In genomic region chr11:67772577-67772976, GRCm38 (mm10) we compare ENCODE assay signal across 8 mouse cellular contexts. TPM values are rescaled to one million over a fixed set of nuclear protein-coding genes. Genes with fewer than 3 reads are reported as not detected.
DNase-seq lines count a peak whose midpoint lies in the region; ATAC-seq and TF ChIP-seq lines count a peak whose summit lies in the region.

No protein-coding gene starts in this region.

- in situ Hi-C loops in CH12.LX (cut with MboI; ENCODE audit: low pct_ligation_motif_present, low pct_unique_long_range_greater_than_20kb, low sequenced_read_pairs) = no loop called here

- dilution Hi-C loops in CH12.LX (cut with MboI; ENCODE audit: extremely low pct_ligation_motif_present, extremely low pct_unique_long_range_greater_than_20kb, low sequenced_read_pairs) = no loop called here

- no peak overlapping the region for H3K9ac ChIP-seq in CH12.LX (ENCODE audit: insufficient read depth, low read depth)
- H3K9ac ChIP-seq in forebrain, postnatal 0 days = no peak overlapping the region
- H3K9ac ChIP-seq in neural tube, embryonic 15.5 days (replicated peaks) = no peak overlapping the region

- no peak for TF ChIP-seq POLR2A in CH12.LX (IDR thresholded peaks at IDR 0.05; ENCODE audit: low read depth, low read length)

- no peaks in the 10 kb centered on the region for H3K79me2 ChIP-seq in CH12.LX (replicated peaks; ENCODE audit: control insufficient read depth, extremely low read depth, insufficient read depth, poor library complexity, severe bottlenecking)

- intact Hi-C loops in heart, postnatal 10 days (cut with DNase I) = no loop called here
- intact Hi-C loops in heart, postnatal 36 days (cut with DNase I) = no loop called here

- H3K4me3 ChIP-seq in CH12.LX (replicated peaks in 1 of 3; ENCODE audit: low read depth in 2 of 3, low read length in 2 of 3, poor library complexity in 1 of 3) = no peak overlapping the region
- H3K4me3 ChIP-seq in forebrain, postnatal 0 days (ENCODE audit: low read depth, low read length) = no peak overlapping the region
- no peak overlapping the region for H3K4me3 ChIP-seq in neural tube, embryonic 15.5 days (replicated peaks)

- no peak overlapping the region for H3K27ac ChIP-seq in CH12.LX (ENCODE audit: insufficient read depth, low read depth)
- H3K27ac ChIP-seq in forebrain, postnatal 0 days (ENCODE audit: low read depth, low read length) = no peak overlapping the region
- H3K27ac ChIP-seq in neural tube, embryonic 15.5 days (replicated peaks) = no peak overlapping the region

- TF ChIP-seq EP300 in CH12.LX (IDR thresholded peaks at IDR 0.05; ENCODE audit: low read length) = no peak

- no peak; the same call in none of the 2 replicates for TF ChIP-seq RAD21 in CH12.LX (IDR thresholded peaks at IDR 0.05; ENCODE audit: low read depth, low read length)

- no peak overlapping the region for H3K4me2 ChIP-seq in CH12.LX (ENCODE audit: insufficient read depth, low read depth, poor library complexity, severe bottlenecking)
- H3K4me2 ChIP-seq in forebrain, postnatal 0 days (ENCODE audit: low read depth) = no peak overlapping the region
- H3K4me2 ChIP-seq in neural tube, embryonic 15.5 days = no peak overlapping the region

- ATAC-seq in forebrain, postnatal 0 days = no peak
- peak; percentile 68; the same call in 1 of the 2 replicates for ATAC-seq in neural tube, embryonic 15.5 days (ENCODE audit: low FRiP score)

- 26% methylated on average over 8 of the region's 8 CpGs for WGBS in forebrain, postnatal 0 days
- WGBS in neural tube, embryonic 15.5 days = 38% methylated on average over 8 of the region's 8 CpGs

- DNase-seq in heart, postnatal 10 days = peak; percentile 44 to 57
- no peak for DNase-seq in heart, postnatal 36 days
- peak; percentile 79 for DNase-seq in CH12.LX (ENCODE audit: extremely low read depth)
- peak; percentile 92 for DNase-seq in brain, adult 2 months (ENCODE audit: low read depth, low spot score)
- peak; percentile 63 for DNase-seq in forebrain, postnatal 0 days
- peak; percentile 62 to 63 for DNase-seq in layer of hippocampus, postnatal 10 days (ENCODE audit: low spot score in 2 of 2)
- DNase-seq in thymus, adult 18-20 months = no peak

- H3K36me3 ChIP-seq in CH12.LX (replicated peaks in 1 of 2; ENCODE audit: control insufficient read depth in 1 of 2, insufficient read depth in 1 of 2, low read length in 1 of 2) = no peaks in the 10 kb centered on the region
- no peaks in the 10 kb centered on the region for H3K36me3 ChIP-seq in forebrain, postnatal 0 days (ENCODE audit: insufficient read depth)
- no peaks in the 10 kb centered on the region for H3K36me3 ChIP-seq in neural tube, embryonic 15.5 days

- H3K9me3 ChIP-seq in CH12.LX (replicated peaks; ENCODE audit: low read length) = no peaks in the 10 kb centered on the region
- H3K9me3 ChIP-seq in forebrain, postnatal 0 days (ENCODE audit: low read length) = no peaks in the 10 kb centered on the region
- H3K9me3 ChIP-seq in neural tube, embryonic 15.5 days (replicated peaks) = no peaks in the 10 kb centered on the region

- no peaks in the 10 kb centered on the region for H3K27me3 ChIP-seq in CH12.LX (replicated peaks)
- no peaks in the 10 kb centered on the region for H3K27me3 ChIP-seq in forebrain, postnatal 0 days (ENCODE audit: insufficient read depth, low read length)
- H3K27me3 ChIP-seq in neural tube, embryonic 15.5 days (replicated peaks) = no peaks in the 10 kb centered on the region

- H3K4me1 ChIP-seq in CH12.LX (ENCODE audit: control insufficient read depth in 1 of 2, insufficient read depth in 2 of 2) = peaks cover 0 to 20% of the 10 kb centered on the region in 2 experiments; a peak in 2 of 4 replicates
- H3K4me1 ChIP-seq in forebrain, postnatal 0 days (ENCODE audit: insufficient read depth) = no peaks in the 10 kb centered on the region
- H3K4me1 ChIP-seq in neural tube, embryonic 15.5 days = peaks cover 6% of the 10 kb centered on the region; the same call in 1 of the 2 replicates

- TF ChIP-seq CTCF in CH12.LX (conservative IDR thresholded peaks at IDR 0.05 in 1 of 2, IDR thresholded peaks at IDR 0.05 in 1 of 2; ENCODE audit: low read depth in 2 of 2, low read length in 2 of 2) = peak in 1 of 2 experiments; percentile 97; a peak in 3 of 4 replicates
- TF ChIP-seq CTCF in forebrain, postnatal 0 days (IDR thresholded peaks at IDR 0.05; ENCODE audit: low read depth) = peak; percentile 59

TF ChIP-seq in CH12.LX, 34 proteins besides CTCF, POLR2A, EP300 and RAD21:
- no peak for TF ChIP-seq USF1 (IDR thresholded peaks at IDR 0.05; ENCODE audit: low read depth, low read length)
- TF ChIP-seq TBP (conservative IDR thresholded peaks at IDR 0.05; ENCODE audit: low read depth, low read length) = no peak
- TF ChIP-seq RCOR1 (conservative IDR thresholded peaks at IDR 0.05; ENCODE audit: low read depth, low read length) = no peak
- no peak for TF ChIP-seq MAZ (IDR thresholded peaks at IDR 0.05; ENCODE audit: low read depth, low read length)
- no peak for TF ChIP-seq JUN (IDR thresholded peaks at IDR 0.05; ENCODE audit: insufficient read depth, low read depth, low read length)
- TF ChIP-seq MXI1 (IDR thresholded peaks at IDR 0.05; ENCODE audit: low read depth, low read length) = no peak
- no peak for TF ChIP-seq KAT2A (IDR thresholded peaks at IDR 0.05; ENCODE audit: insufficient replicate concordance, low read length)
- TF ChIP-seq BHLHE40 (IDR thresholded peaks at IDR 0.05; ENCODE audit: low read depth, low read length) = no peak
- TF ChIP-seq CHD2 (IDR thresholded peaks at IDR 0.05; ENCODE audit: low read length) = no peak
- TF ChIP-seq GABPA (IDR thresholded peaks at IDR 0.05; ENCODE audit: insufficient replicate concordance, low read depth, low read length) = no peak
- peak; percentile 91 for TF ChIP-seq SMC3 (IDR thresholded peaks at IDR 0.05; ENCODE audit: low read depth, low read length)
- TF ChIP-seq ZC3H11A (IDR thresholded peaks at IDR 0.05; ENCODE audit: low read depth, low read length) = peak; percentile 45; the same call in 1 of the 2 replicates
- no peak for TF ChIP-seq SIN3A (IDR thresholded peaks at IDR 0.05; ENCODE audit: low read length)
- TF ChIP-seq USF2 (conservative IDR thresholded peaks at IDR 0.05; ENCODE audit: low read depth, low read length) = no peak
- TF ChIP-seq POLR2AphosphoS2 (IDR thresholded peaks at IDR 0.05; ENCODE audit: low read depth, low read length) = no peak
- no peak for TF ChIP-seq ETS1 (conservative IDR thresholded peaks at IDR 0.05; ENCODE audit: low read depth, low read length)
- no peak for TF ChIP-seq ELF1 (IDR thresholded peaks at IDR 0.05; ENCODE audit: low read depth, low read length)
- TF ChIP-seq JUND (conservative IDR thresholded peaks at IDR 0.05; ENCODE audit: low read depth, low read length) = no peak
- TF ChIP-seq MAFK (IDR thresholded peaks at IDR 0.05; ENCODE audit: insufficient replicate concordance, low read length) = no peak
- no peak for TF ChIP-seq E2F4 (IDR thresholded peaks at IDR 0.05; ENCODE audit: insufficient replicate concordance, low read depth, low read length)
- peak; percentile 89 for TF ChIP-seq ZNF384 (IDR thresholded peaks at IDR 0.05; ENCODE audit: low read depth, low read length)
- TF ChIP-seq MYC (IDR thresholded peaks at IDR 0.05; ENCODE audit: low read depth, low read length) = no peak
- peak; percentile 45; the same call in 1 of the 2 replicates for TF ChIP-seq NELFE (IDR thresholded peaks at IDR 0.05; ENCODE audit: low read depth, low read length)
- TF ChIP-seq MAX (IDR thresholded peaks at IDR 0.05; ENCODE audit: low read length) = no peak
- no peak for TF ChIP-seq TCF12 (IDR thresholded peaks at IDR 0.05; ENCODE audit: low read depth, low read length)
- TF ChIP-seq ZKSCAN1 (IDR thresholded peaks at IDR 0.05; ENCODE audit: borderline replicate concordance, low read depth, low read length) = no peak
- TF ChIP-seq NRF1 (IDR thresholded peaks at IDR 0.05; ENCODE audit: low read depth, low read length) = no peak
- no peak for TF ChIP-seq UBTF (IDR thresholded peaks at IDR 0.05; ENCODE audit: low read depth, low read length)

RNA-seq across cellular contexts. Expression of gene Glp2r, which starts 1.6 kb away (rescaled TPM):
- total RNA-seq in heart, postnatal 10 days (2021) = not detected
- total RNA-seq in heart, postnatal 36 days (2021) = not detected
- total RNA-seq in CH12.LX (2012; rRNA removed) = 0.04 TPM in 2 replicates
- total RNA-seq in CH12.LX (2014; rRNA removed) = 0.04 and 0.09 TPM in 2 replicates
- 0.07 TPM in 1 of 2 replicates, not detected in the other for polyA plus RNA-seq in CH12.LX (2012; ENCODE audit: insufficient read length, low read depth)
- total RNA-seq in forebrain, postnatal 0 days (2014; rRNA removed) = 0.05 and 0.08 TPM in 2 replicates
- polyA plus RNA-seq in forebrain, postnatal 0 days (2015; fragmentation: Nextera tagmentation; extraction: Ambion mirVana) = 0.04 and 0.07 TPM in 2 replicates
- total RNA-seq in layer of hippocampus, postnatal 10 days (2021) = under 1 TPM; 0.43 to 0.54 TPM
- polyA plus RNA-seq in neural tube, embryonic 15.5 days (2015; fragmentation: Nextera tagmentation; extraction: Ambion mirVana) = 0.13 TPM in 1 of 2 replicates, not detected in the other

RNA-seq across cellular contexts. Expression of gene Gsg1l2, which starts 1.8 kb away (rescaled TPM):
- not detected for total RNA-seq in heart, postnatal 10 days (2021)
- total RNA-seq in heart, postnatal 36 days (2021) = not detected
- total RNA-seq in CH12.LX (2012; rRNA removed) (not detected in 2 replicates), CH12.LX (2014; rRNA removed) (not detected in 2 replicates)
- polyA plus RNA-seq in CH12.LX (2012; ENCODE audit: insufficient read length, low read depth) = not detected in 2 replicates
- not detected in 2 replicates for total RNA-seq in forebrain, postnatal 0 days (2014; rRNA removed)
- not detected in 2 replicates for polyA plus RNA-seq in forebrain, postnatal 0 days (2015; fragmentation: Nextera tagmentation; extraction: Ambion mirVana)
- not detected for total RNA-seq in layer of hippocampus, postnatal 10 days (2021)
- polyA plus RNA-seq in neural tube, embryonic 15.5 days (2015; fragmentation: Nextera tagmentation; extraction: Ambion mirVana) = 0.20 TPM in 1 of 2 replicates, not detected in the other

RNA-seq across cellular contexts. Expression of gene Dhrs7c, which starts 25.4 kb away (rescaled TPM):
- total RNA-seq in heart, postnatal 10 days (2021) = 100 to 1,000 TPM; 216 to 229 TPM
- 100 to 1,000 TPM; 208 to 239 TPM for total RNA-seq in heart, postnatal 36 days (2021)
- total RNA-seq in CH12.LX (2012; rRNA removed) (not detected in 2 replicates), CH12.LX (2014; rRNA removed) (not detected in 2 replicates)
- polyA plus RNA-seq in CH12.LX (2012; ENCODE audit: insufficient read length, low read depth) = not detected in 2 replicates
- total RNA-seq in forebrain, postnatal 0 days (2014; rRNA removed) = 2.0 and 4.1 TPM in 2 replicates
- 0.13 TPM in 1 of 2 replicates, not detected in the other for polyA plus RNA-seq in forebrain, postnatal 0 days (2015; fragmentation: Nextera tagmentation; extraction: Ambion mirVana)
- total RNA-seq in layer of hippocampus, postnatal 10 days (2021) = under 1 TPM in 1 of 2 experiments, not detected in 1; 0.87 TPM
- 0.68 and 1.3 TPM in 2 replicates for polyA plus RNA-seq in neural tube, embryonic 15.5 days (2015; fragmentation: Nextera tagmentation; extraction: Ambion mirVana)

Comparison
In these comparisons a context has a peak if more than half of its experiments do, and no peak if none do; other contexts are left out.
1. DNase-seq: peak in heart, postnatal 10 days (2 of 2), CH12.LX (single experiment), brain, adult 2 months (single experiment), forebrain, postnatal 0 days (single experiment) and layer of hippocampus, postnatal 10 days (2 of 2); none in heart, postnatal 36 days (0 of 2) and thymus, adult 18-20 months (0 of 2).
2. RNA of gene Dhrs7c, which starts 25.4 kb away (total RNA-seq): 208 to 239 TPM in heart, postnatal 36 days and 216 to 229 TPM in heart, postnatal 10 days; 2.0 to 4.1 TPM in forebrain, postnatal 0 days, 0.87 TPM in layer of hippocampus, postnatal 10 days and not detected in CH12.LX; every median in the first group is over 10 times any median in the second.